Mouse (Mus musculus) hindbrain, embryonic 16.5 days (tissue): ENCODE measurements at regions not wholly inside any gene's neighbourhood (a gene's known extent, or its start where the extent isn't known, plus 50 kb on each side); places are given as distances from the start of the nearest gene placed in this dataset.

Experiments
- ATAC-seq: fragments of 200-750 bp; cut with Nextera tagmentation; 2 replicates; pipeline ENCODE4 v1.8.0; 2017; ENCODE audit warnings: moderate TSS enrichment, moderate library complexity
- H3K27ac ChIP-seq: fragments of 300-500 bp; sonication (generic); 2 replicates; pipeline ENCODE4 v1.5.1; 2014; ENCODE audit warnings: low read depth, mild to moderate bottlenecking, control low read depth, low read length, moderate library complexity
- H3K27me3 ChIP-seq: fragments of 300-500 bp; sonication (generic); replicated peaks from 2 replicates; pipeline ENCODE4 v1.6.1; 2014; ENCODE audit warnings: low read length; ENCODE audit not compliant: control insufficient read depth, insufficient read depth
- H3K36me3 ChIP-seq: fragments of 300-500 bp; sonication (generic); 2 replicates; pipeline ENCODE4 v1.6.1; 2014; ENCODE audit warnings: mild to moderate bottlenecking, low read length, moderate library complexity, mixed read lengths; ENCODE audit not compliant: control insufficient read depth, insufficient read depth
- H3K4me1 ChIP-seq: fragments of 300-500 bp; sonication (generic); 2 replicates; pipeline ENCODE4 v1.6.1; 2014; ENCODE audit warnings: low read depth, low read length; ENCODE audit not compliant: control insufficient read depth, insufficient read depth
- H3K4me2 ChIP-seq: fragments of 300-500 bp; sonication (generic); 2 replicates; pipeline ENCODE4 v1.6.1; 2014; ENCODE audit warnings: mild to moderate bottlenecking, low read length, control low read depth, moderate library complexity
- H3K4me3 ChIP-seq: fragments of 300-500 bp; sonication (generic); 2 replicates; pipeline ENCODE4 v1.5.1; 2014; ENCODE audit warnings: mild to moderate bottlenecking, low read length, control low read depth, moderate library complexity
- H3K9ac ChIP-seq: fragments of 300-500 bp; sonication (generic); 2 replicates; pipeline ENCODE4 v1.6.1; 2014; ENCODE audit warnings: low read depth, mild to moderate bottlenecking, control low read depth, low read length, moderate library complexity
- H3K9me3 ChIP-seq: fragments of 300-500 bp; sonication (generic); 2 replicates; pipeline ENCODE4 v1.6.1; 2014; ENCODE audit warnings: mild to moderate bottlenecking, low read length, moderate library complexity; ENCODE audit not compliant: control insufficient read depth
- WGBS: fragments of 180-500 bp; shearing (Covaris S2); extraction: QIAGEN DNeasy Blood & Tissue Kit; methylation state at CpG from one replicate; pipeline ENCODE4 v1.1.7; 2014; 5-methylcytosine and 5-hydroxymethylcytosine counted together

GRCm38 (mm10) chr4:52197777-52198176 is 241.3 kb upstream of the Smc2 start:
- Histone ChIP-seq H3K27me3 (no peaks in the 10 kb centered on the region), H3K4me1 (no peaks in the 10 kb centered on the region), H3K4me2 (no peak overlapping the region), H3K27ac (no peak overlapping the region), H3K4me3 (no peak overlapping the region), H3K9ac (no peak overlapping the region), H3K36me3 (no peaks in the 10 kb centered on the region), H3K9me3 (no peaks in the 10 kb centered on the region)
- ATAC-seq = no peak
- WGBS = 77% methylated on average over 3 of the region's 3 CpGs

- Histone ChIP-seq H3K4me2 (no peak overlapping the region), H3K36me3 (no peaks in the 10 kb centered on the region), H3K27me3 (no peaks in the 10 kb centered on the region), H3K9ac (no peak overlapping the region), H3K4me1 (peaks cover 2% of the 10 kb centered on the region; the same call in 1 of the 2 replicates), H3K27ac (no peak overlapping the region), H3K4me3 (no peak overlapping the region), H3K9me3 (no peaks in the 10 kb centered on the region)
- ATAC-seq = peak; percentile 69
Observed at GRCm38 (mm10) chr4:52210601-52211000, 228.4 kb upstream of the Smc2 start.

GRCm38 (mm10) chr4:52211022-52211421 is 228.0 kb upstream of the Smc2 start:
- WGBS = 19% methylated on average over 5 of the region's 5 CpGs
- no peaks in the 10 kb centered on the region for H3K27me3 ChIP-seq
- H3K4me1 ChIP-seq = peaks cover 2% of the 10 kb centered on the region; the same call in 1 of the 2 replicates
- H3K4me2 ChIP-seq = no peak overlapping the region
- ATAC-seq = peak; percentile 89
- no peaks in the 10 kb centered on the region for H3K36me3 ChIP-seq
- no peak overlapping the region for H3K4me3 ChIP-seq
- no peak overlapping the region for H3K27ac ChIP-seq
- no peak overlapping the region for H3K9ac ChIP-seq
- no peaks in the 10 kb centered on the region for H3K9me3 ChIP-seq

GRCm38 (mm10) chr4:52213363-52213762 is 225.7 kb upstream of the Smc2 start:
- ATAC-seq = peak; percentile 79; the same call in 1 of the 2 replicates
- no peak overlapping the region for H3K4me3 ChIP-seq
- H3K36me3 ChIP-seq = no peaks in the 10 kb centered on the region
- no peaks in the 10 kb centered on the region for H3K9me3 ChIP-seq
- no peaks in the 10 kb centered on the region for H3K27me3 ChIP-seq
- WGBS = 37% methylated on average over 3 of the region's 3 CpGs
- H3K27ac ChIP-seq = no peak overlapping the region
- no peak overlapping the region for H3K4me2 ChIP-seq
- H3K9ac ChIP-seq = no peak overlapping the region
- peaks cover 2% of the 10 kb centered on the region; the same call in 1 of the 2 replicates for H3K4me1 ChIP-seq
